Mouse (Mus musculus) left cerebral cortex, postnatal 36 days (tissue): ENCODE data around the gene Mettl16. TPM values are rescaled to one million over a fixed set of nuclear protein-coding genes. Genes with fewer than 3 reads are reported as not detected.
"Not testable (repeated sequence)": the region's sequence is repeated elsewhere in the genome, so short reads cannot be mapped to it uniquely, and the experiment has no call there.

Experiments used
- DNase-seq, 2 experiments: peaks; one replicate each; pipeline ENCODE4 v3.0.0; 2021 to 2022; ENCODE audit warnings: low spot score in 2 of 2, mixed read lengths in 1 of 2
- intact Hi-C: fragments of 180-260 bp; cut with DNase I; formaldehyde crosslinking; loops from one replicate; pipeline ENCODE4 v1.15.1; 2025
- total RNA-seq, 2 experiments: library from RNA; stranded (reverse); gene quantifications; 2 replicates each; pipeline ENCODE4 v1.2.3; 2021

Gene Mettl16
- total RNA-seq, 2 experiments from 2014 or later, result 19.8 to 26.7 TPM

GRCm38 (mm10) chr11:74770037-74770436 lies 593 bp upstream of the Mettl16 start:
- intact Hi-C loops, result loop anchor here (2.0 to 10.0 kb wide), 3 partner anchors 45 to 133 kb away; partner anchors contain the start of gene Pafah1b1
- no peak for DNase-seq

GRCm38 (mm10) chr11:74771234-74771633 lies 604 bp downstream of the Mettl16 start:
- no peak for DNase-seq
- intact Hi-C loops, result loop anchor here (2.0 to 10.0 kb wide), 3 partner anchors 46 to 134 kb away; partner anchors contain the start of gene Pafah1b1

GRCm38 (mm10) chr11:74771650-74772049 lies 1.0 kb downstream of the Mettl16 start:
- intact Hi-C loops, result loop anchor here (2.0 to 10.0 kb wide), 3 partner anchors 47 to 134 kb away; partner anchors contain the start of gene Pafah1b1

DNA sequence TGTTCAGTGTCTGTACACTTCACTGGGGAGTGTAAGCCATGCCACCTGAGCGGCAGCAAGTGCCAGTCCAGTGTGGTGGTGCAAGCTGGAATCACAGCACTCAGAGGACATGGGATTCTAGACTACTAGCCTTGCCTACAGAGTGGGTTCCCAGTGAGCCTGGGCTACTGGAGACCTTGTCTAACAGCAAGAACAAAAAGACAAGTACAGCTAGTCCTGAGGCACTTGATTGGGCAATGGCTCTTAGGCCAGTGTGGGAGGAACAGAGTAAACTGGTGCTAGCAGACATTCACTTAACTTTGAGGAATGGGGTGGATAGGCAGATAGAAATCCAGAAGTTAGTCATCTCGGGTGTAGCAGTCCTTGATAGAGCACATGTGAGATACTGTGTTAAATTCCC lies 1.8 kb downstream of the Mettl16 start:
- intact Hi-C loops, result loop anchor here (5.0 to 10.0 kb wide), 2 partner anchors 98 to 135 kb away; no protein-coding TSS in a partner anchor
- DNase-seq, result no peak

More at GRCm38 (mm10) chr11:74771650-74772049, 1.0 kb downstream of the Mettl16 start:
- no peak for DNase-seq

DNA sequence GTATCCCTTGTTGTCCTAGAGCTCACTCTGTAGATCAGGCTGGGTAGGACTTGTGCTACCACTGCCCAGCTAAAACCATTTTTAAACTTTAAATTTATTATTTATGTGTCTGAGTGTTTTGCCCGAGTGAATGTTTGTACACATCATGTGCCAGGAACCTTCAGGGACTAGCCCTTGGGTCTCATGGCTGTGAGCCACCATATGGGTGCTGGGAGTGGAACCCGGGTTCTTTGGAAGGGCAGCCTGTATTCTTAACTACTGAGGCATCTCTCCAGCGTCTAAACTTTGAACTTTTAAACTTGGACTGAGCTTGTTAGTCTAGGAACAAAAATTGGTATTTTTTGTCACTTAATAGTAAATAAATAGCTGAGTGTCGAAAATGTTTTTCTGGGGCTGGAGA lies 22.2 kb downstream of the Mettl16 start:
- no peak for DNase-seq
- intact Hi-C loops, result no loop called here

DNA sequence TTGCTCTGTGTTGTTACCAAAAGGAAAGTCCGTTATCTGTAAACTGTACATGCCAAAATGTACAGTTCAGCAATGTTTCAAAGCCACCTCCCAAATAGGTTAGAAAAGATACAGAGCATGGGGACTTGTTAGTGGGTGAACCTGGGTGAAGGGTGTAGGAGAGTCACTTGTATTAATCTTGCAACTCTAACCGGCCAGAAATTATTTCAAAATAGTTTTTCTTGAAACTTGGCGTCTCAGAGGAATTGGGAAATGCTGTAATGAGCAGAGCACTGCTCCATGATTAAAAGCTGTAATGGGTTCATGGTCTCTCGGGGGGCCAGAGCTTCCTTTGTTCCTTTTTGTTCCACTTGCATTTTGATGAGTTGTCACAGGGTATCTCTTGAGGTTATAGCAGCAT lies 30.0 kb downstream of the Mettl16 start:
- intact Hi-C loops, result no loop called here
- no peak for DNase-seq

- DNase-seq, result no peak
- intact Hi-C loops, result no loop called here
These were observed 33.5 kb downstream of the Mettl16 start for GRCm38 (mm10) chr11:74804081-74804627.

GRCm38 (mm10) chr11:74807246-74807882 lies 36.7 kb downstream of the Mettl16 start:
- no peak for DNase-seq
- intact Hi-C loops, result loop anchor here (5.0 kb wide), 1 partner anchor 40 kb away; no protein-coding TSS in a partner anchor

- intact Hi-C loops, result loop anchor here (5.0 kb wide), 1 partner anchor 39 kb away; no protein-coding TSS in a partner anchor
- DNase-seq, result no peak
These were observed 37.7 kb downstream of the Mettl16 start for GRCm38 (mm10) chr11:74808251-74808853.

DNA sequence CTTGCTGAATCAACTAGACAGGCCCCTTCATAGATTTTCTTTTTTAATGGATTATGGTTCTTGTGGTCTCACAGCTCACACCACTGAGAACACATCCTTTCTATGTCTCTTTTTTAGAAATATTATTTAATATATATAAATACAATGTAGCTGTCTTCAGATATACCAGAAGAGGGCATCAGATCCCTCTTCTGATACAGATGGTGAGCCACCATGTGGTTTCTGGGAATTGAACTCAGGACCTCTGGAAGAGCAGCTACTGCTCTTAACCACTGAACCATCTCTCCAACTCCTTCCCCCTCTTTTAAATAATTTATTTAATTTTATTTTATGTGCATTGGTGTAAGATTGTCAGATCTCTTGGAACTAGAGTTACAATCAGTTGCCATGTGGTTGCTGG lies 39.5 kb downstream of the Mettl16 start:
- intact Hi-C loops, result no loop called here
- no peak for DNase-seq

- intact Hi-C loops, DNase-seq: not testable (repeated sequence)
These were observed 40.4 kb downstream of the Mettl16 start for GRCm38 (mm10) chr11:74811027-74811426.

DNA sequence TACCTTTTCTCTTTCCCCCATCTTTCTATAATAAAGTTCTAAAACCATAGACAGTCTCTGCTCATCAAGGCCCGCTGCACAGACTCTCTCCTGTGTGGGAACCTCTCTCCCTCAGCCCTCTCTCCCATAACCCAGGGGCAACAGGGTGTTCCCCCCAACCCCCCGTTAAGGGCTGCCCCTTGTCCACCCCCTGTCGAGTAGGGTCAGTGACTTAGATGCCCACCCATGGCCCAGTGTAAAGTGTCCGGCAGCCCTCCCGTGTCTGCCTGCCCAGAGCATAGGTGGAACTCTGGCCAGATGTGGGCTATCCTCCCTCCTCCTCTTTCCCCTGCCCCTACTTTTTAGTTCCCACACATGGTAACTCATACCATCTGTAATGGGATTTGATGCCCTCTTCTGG lies 40.9 kb downstream of the Mettl16 start:
- DNase-seq, result no peak
- intact Hi-C loops, result no loop called here

DNA sequence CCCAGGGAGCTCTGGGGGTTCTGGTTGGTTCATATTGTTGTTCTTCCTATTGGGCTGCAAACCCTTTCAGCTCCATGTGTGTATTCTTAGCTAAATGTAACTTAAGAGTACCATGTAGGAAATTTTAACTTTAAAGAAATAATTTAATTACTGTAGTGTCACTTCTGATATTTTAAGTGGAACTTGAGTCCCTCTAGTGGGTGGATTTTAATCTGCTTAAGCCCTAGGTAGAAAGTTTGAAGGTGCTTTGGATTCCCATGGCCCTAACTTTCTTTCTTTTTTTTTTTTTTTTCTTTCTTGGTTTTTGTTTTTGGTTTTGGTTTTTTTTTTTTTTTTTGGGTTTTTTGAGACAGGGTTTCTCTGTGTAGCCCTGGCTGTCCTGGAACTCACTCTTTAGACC lies 45.2 kb downstream of the Mettl16 start:
- no peak for DNase-seq
- intact Hi-C loops, result no loop called here

- DNase-seq, result no peak
- intact Hi-C loops, result no loop called here
These were observed 50.3 kb downstream of the Mettl16 start for GRCm38 (mm10) chr11:74820921-74821320.

DNA sequence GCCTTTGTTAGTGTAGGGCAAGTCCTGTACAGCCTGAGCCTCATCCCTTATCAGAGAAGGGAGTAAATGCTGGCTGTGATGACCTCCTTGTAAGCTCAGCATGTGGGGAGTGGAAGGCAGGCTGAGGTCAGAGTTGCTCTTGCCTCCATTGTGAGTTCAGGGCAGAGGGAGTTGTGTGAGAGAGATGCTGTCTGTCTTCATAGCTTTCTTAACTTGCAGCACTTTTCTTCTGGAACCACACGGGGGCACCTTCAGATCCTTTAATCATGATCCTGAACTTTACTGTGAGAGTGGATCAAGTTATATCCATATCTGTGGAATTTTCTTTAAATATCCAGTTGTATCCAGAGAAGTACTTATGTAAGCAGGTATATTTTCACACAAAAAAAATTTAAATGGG lies 50.8 kb downstream of the Mettl16 start:
- no peak for DNase-seq
- intact Hi-C loops, result no loop called here

DNA sequence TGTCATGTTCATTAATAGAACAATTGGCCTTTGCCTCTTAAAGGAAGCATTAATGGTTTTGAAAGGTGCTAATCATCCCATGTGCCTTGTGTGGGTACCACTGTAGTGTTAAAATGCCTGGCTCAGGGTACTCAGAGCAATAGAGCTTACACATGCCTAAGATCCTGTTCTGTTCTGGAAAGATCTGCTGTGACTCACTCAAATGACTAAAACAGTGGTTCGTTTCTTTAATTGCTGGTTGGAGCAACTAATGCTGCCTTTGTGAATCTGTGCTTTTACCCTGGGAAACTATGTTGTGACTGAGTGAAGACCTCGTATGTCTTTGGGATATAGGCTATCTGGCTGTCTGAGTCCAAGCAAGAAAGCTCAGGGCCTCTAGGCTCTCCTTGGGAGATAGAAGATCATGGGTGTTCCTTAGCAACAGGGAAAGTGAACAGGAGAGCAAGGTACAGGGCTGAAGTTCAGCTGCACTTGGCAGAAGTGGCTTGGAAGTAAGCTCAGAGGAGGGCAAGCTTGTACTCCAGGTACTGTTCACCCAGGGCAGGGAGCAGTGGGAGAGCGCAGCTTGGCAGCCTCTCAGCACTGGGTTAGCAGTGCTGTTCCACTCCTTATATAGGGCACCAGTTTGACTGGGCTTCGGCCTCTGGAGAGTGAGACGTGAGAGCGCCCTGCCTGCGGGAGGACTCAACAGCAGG lies 52.3 kb downstream of the Mettl16 start:
- intact Hi-C loops, result loop anchor here (2.0 kb wide), 1 partner anchor 26 kb away; no protein-coding TSS in a partner anchor
- no peak for DNase-seq

DNA sequence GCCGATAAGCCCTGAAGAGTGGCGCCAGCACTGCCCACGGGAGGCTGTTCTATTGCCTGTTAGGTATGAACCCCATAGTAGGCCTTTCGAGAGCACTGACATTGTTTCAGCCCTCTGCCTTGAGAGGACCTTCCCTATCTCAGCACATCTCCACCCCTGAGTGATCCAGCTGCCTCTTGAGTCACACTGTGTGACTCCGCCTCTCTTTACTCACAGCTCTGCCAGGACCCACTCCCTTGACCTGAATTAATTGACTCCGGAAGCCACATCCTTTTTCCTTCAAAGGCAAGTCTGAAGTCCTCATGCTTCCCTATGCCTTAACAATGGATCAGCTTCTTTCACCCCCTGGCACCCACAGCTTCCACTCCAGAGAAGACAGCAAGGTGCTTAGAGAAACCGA lies 55.5 kb downstream of the Mettl16 start:
- DNase-seq, result no peak
- intact Hi-C loops, result no loop called here

GRCm38 (mm10) chr11:74826702-74827101 lies 56.1 kb downstream of the Mettl16 start:
- DNase-seq, result no peak
- intact Hi-C loops, result no loop called here

DNA sequence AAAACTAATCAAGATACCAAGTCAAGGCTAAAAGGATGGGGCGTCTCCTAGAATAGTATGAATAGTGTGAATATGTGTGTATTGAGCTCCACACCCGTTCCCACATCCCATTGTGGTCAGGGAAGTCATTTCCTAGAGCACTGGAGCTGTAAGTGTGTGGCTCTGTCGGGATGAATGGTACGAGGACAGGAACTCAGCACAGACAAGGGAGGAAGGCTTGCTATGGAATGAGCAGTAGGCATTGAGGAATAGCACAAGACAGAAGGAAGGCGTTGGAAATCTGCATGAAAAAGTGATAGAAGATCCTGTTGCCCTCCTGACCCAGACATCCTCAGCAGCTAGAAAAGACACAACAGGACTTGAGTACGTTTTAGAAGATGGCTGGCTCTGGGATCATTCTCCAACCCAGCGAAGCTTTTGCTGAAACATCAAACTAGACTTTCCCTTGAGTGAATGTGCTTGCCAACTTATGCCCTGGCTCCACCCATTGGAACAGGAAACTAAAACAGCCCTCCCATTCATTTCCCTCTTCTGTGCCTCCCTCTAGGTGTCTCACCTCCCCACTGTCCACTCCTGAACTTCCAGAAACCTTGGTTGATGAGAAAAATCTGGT lies 57.3 kb downstream of the Mettl16 start:
- no peak for DNase-seq
- intact Hi-C loops, result no loop called here
